Mouse (Mus musculus) cerebellum, postnatal 4 days (tissue): Measurements from ENCODE around the gene Mrps18a.
A peak's percentile ranks its signal among the peaks of the same experiment; 100 is the strongest.

Experiments used
- DNase-seq, 2 experiments: peaks; one replicate each; pipeline ENCODE4 v3.0.0; 2022; ENCODE audit warnings: low spot score in 2 of 2, mixed read lengths in 1 of 2

Mrps18a gene

GRCm38 (mm10) chr17:46101906-46102305 is 8.9 kb upstream of the Mrps18a start:
- no peak for DNase-seq

- no peak for DNase-seq
Measured at GRCm38 (mm10) chr17:46102608-46103159, 8.1 kb upstream of the Mrps18a start.

DNA sequence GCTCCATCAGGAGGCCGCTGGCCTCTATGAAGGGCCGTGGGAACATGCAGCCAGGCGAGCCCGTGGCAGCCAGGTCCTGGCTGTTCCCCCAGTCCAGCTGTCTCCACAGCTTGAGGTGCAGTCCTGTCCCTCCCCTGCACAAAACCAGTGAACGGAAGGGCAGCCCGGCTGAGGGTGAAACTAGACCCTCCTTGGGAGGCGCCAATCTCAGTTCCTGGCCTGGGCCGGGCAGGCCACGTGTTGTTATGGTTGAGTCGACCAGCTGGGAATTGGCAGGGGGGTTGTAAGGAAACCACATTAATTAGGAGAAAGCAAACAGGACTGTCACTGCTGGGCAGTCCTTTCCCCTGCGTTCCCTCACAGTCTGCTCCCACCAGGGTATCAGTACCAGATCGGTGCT is 6.3 kb upstream of the Mrps18a start:
- DNase-seq, result peak in 1 of 2 experiments; percentile 47

GRCm38 (mm10) chr17:46108286-46108685 is 2.5 kb upstream of the Mrps18a start:
- DNase-seq, result no peak

- no peak for DNase-seq
Measured at GRCm38 (mm10) chr17:46115489-46115888, 4.7 kb downstream of the Mrps18a start.

DNA sequence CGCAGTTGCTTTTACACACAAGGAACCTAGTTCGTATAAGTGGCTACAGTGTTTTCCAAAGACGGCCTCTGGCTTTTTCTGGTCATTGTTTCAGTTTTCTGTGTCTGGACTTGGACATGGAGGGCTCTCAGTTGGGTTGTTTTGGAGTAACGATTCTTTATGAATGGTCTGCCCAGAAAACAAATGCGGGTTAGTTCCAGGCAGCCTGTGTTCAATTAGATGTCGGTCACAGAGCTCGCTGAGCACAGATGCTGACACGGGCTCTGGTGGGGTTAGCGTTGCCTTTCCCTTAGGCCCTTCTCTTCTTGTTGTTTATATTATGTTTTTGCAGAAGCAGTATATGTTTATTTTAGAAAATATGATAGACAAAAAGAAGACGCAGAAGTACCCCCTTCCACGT is 5.4 kb downstream of the Mrps18a start:
- no peak for DNase-seq

DNA sequence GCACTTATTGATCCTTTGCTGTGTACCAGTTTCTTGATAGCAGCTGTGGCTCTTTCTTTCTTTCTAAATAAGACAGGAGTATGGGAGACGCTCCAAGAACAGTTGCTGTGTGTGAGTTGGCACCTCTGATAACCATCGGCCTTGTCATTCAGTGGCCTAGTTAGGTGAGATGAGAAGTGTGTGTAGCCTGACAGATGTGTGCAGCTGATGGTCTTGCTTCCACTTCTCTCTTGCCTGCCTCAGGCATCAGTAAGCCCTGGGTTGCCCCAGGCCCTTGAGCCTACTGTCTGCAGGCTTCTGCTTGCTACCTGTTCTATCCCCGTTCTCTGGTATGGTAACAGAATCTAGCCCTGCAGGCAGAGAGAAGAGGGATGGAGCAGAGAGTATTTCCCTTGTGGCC is 6.1 kb downstream of the Mrps18a start:
- DNase-seq, result no peak

DNA sequence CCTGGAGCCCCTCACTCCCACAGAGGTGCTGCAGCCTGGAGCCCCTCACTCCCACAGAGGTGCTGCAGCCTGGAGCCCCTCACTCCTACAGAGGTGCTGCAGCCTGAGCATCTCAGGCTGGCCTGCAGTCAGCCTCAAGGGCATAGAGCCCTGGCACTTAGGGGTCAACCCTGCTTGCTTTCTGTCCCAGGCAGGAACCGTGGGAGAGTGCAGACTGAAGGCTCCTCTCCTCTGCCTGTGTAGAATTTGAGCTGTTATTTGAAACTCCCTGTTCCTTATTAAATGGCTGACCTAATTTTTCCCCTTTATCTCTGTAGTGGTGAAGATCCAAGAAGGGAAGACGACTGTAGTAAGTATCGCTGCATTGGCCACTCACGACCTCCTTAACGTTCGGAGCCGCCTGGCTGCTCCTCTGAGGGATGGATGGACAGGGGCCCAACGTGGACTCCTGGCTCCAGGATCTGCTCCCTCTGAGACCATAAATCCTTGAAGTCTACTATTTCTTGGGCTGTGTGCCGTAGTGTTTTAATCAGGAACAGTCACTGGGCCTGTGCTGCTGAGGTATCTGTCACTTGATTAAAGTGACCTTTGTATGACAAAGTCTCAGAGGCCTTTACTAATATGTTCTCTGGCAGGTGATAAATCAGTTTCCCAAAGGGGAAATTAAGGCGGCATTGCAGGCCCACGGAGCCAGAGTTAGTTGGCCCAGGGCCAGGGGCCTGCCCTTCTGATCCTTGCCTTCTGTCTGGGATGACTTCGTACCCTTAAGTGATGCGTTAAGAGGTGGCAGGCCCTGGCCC is 7.0 kb downstream of the Mrps18a start:
- no peak for DNase-seq

DNA sequence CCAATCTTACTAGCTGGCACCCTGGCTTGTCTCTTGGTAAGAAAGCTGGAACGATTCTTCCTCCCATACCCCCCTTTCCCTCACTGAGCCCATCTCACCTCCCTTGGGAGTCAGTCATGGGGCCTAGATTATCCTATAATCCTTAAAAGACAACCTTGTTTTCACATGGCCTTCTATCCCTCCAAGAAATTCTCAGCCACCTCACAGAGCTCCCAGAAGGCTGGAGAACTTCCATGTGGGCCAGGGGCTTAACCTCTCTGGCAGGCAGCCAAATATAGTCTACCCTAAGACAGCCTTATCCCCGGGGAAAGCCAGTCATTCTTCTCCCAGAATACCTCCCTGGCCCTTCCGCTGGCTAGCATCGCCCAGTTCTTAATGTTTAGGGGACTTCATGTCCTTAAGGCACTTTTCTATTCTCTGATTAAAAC is 7.7 kb downstream of the Mrps18a start:
- no peak for DNase-seq

DNA sequence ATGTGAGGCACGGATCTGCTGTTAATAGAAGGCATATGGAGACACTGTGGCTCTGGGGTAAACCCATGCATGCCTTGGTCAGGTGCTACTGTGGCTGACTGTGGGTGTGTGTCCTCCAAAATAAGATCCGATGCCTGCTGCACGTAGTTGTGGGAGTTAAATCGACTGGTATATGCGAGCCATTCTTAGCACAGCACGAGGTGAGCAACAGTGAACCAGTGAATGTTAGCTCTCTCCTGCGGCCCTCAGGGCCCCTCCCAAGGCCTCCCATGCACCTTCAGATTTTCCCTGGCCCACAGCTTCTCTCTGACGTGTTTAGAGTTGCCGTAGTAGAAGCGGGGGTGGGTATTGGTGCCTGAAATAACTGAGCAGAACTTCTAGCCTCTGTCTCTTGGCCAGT is 8.9 kb downstream of the Mrps18a start:
- DNase-seq, result no peak

- DNase-seq, result no peak
Measured at GRCm38 (mm10) chr17:46122791-46123190, 12.0 kb downstream of the Mrps18a start.

GRCm38 (mm10) chr17:46123285-46123684 is 12.5 kb downstream of the Mrps18a start:
- DNase-seq, result no peak

- DNase-seq, result no peak
Measured at GRCm38 (mm10) chr17:46123953-46124700, 13.3 kb downstream of the Mrps18a start.

DNA sequence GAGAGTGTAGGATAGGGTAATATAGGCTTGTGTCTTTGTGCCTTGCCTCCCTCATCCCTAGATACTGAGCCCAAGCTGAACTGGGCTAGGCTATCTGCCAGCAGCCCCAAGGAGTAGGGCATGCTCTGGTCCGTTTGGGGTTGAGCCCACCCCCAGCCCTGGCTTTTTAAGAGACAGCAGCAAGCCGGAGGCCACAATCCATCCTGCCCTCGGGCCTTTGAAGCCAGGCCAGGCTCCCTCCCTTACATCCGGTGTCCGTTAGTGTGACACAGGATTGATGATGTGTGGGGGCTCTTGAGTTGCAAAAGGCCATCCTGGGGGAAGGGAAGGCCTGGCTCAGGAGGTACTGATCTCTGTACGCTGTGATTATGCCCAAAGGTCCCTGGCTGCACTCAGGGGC is 15.8 kb downstream of the Mrps18a start:
- DNase-seq, result no peak

DNA sequence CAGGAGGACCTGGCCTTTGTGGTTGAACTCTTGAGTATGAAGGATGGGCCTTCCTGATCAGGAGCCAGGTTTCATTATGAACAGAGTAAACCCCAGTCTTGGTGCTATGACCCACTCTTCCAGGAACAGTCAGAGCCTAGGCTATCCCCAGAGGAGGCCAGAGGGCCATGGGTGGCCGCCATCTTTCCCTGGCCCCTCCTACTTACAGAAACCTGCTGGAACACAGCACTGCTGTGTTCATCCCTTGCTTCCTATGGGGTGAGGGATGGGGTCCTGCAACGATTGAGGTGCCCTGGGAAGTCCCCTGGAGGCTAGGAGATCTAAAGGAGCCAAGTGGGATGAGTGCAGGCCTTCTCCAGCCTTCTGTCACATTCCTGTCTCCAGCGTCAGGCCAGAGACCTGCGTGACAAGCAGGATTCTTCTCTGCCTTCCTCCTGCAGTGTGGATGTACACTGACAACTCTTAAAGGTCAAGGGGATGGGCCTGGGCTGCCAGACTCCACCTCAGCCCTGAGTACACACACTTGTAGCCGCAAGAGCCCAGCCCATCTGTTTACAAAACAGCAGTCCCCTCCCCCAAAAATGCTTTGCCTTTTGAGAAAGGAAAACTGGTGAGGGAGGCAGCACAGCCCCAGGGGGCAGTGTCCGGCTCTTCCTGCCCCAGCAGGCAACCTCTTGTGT is 17.2 kb downstream of the Mrps18a start:
- no peak for DNase-seq

- no peak for DNase-seq
Measured at GRCm38 (mm10) chr17:46129741-46130498, 19.1 kb downstream of the Mrps18a start.

DNA sequence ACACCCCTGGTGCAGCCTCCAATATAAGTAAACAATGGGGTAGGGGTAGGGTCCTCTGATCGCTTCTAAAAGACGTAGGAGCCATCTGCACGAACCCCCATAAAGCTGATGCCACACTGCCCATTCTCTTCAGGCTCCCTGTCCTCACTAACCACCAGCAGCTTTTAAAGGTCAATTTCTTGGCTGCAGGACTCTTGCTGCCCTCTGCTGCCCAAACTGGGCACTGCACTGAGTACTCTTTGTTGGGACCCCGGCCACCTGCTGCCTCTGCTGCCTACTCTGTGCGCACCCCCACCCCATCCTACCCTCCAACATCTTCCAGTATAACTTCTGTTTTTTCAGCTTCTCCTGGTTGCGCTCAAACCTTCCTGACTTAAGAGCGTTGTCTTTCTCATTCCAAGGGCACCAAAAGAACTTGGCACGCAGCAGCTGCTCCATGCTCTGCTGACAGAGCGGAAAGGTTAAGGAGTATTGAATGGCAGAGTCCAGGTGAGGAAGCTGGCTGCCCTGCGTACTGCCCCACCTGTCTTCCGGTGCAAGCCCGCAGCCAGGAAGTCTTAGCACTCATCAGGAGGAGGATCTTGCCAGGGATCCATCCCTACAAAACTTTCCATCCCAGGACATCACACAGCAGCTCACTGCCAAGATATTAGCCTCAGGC is 21.4 kb downstream of the Mrps18a start:
- DNase-seq, result peak; percentile 67 to 88

GRCm38 (mm10) chr17:46132862-46133261 is 22.1 kb downstream of the Mrps18a start:
- no peak for DNase-seq

- DNase-seq, result no peak
Measured at GRCm38 (mm10) chr17:46138563-46139236, 27.9 kb downstream of the Mrps18a start.

GRCm38 (mm10) chr17:46139872-46140271 is 29.1 kb downstream of the Mrps18a start:
- no peak for DNase-seq
